Mouse (Mus musculus): ENCODE measurements around the gene Ncoa6.

DNA sequence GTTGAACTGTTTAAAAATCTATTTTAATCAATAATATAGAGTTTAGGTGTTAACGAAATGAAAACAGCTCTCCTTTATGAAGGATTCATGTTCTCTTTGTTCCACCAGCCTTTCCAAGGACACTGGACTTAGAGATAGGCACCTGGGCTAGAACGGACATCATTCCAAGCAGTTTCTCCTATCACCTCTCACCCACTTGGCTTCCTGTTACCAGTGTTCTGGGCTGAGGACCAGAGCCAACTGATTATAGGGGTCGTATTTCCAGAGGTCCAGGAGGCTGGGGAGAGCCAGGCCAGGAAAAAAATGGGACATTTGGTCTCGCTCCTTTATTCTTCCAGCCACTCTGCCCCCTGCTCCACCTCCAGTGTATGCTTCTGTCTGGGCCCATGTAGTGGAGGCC, 101.2 kb downstream of the Ncoa6 start:
- TF ChIP-seq CTCF (IDR thresholded peaks at IDR 0.05; ENCODE audit: extremely low read depth, insufficient read depth, low read length) = no peak
- TF ChIP-seq POLR2A (IDR thresholded peaks at IDR 0.05; ENCODE audit: extremely low read depth, insufficient read depth, low read length) = no peak
